ENCODE assay signal across 26 mouse cellular contexts in the genomic region with DNA sequence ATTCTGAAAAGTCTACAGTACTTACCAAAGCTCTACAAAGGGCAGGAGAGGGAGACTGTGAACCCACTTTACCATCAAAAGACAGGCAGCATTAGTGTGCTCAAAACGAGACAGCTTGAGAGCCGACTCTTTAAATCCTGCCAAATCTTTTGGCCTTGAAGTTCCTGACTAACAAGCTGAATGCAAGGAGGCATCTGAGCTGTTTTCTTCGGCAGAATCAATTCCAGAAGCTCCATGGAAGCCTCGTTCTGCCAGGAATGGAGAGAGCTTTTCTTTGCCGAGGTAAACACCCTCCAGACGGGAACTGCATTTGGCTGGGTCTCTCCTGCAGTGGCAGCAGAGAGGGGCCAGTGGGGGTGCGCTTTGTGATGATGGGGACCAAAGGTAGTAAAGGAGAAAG. TPM values are rescaled to one million over a fixed set of nuclear protein-coding genes. Genes with fewer than 3 reads are reported as not detected.
DNase-seq lines count a peak whose midpoint lies in the region; ATAC-seq and TF ChIP-seq lines count a peak whose summit lies in the region.
"Had no signal": no experiment of that assay in that cellular context is flagged by ENCODE, and none has a peak within 500 bp of the region (broad histone marks: within the 10 kb centered on the region; RNA-seq: fewer than 3 reads in every experiment).

No protein-coding gene starts in this region.

- H3K27ac ChIP-seq in left cerebral cortex, adult 2 months = peak overlapping the region; percentile 8; the same call in 1 of the 2 replicates
- H3K27ac ChIP-seq: embryonic facial prominence, embryonic 13.5 days; heart, adult 2 months; heart, embryonic 13.5 days; hindbrain, embryonic 15.5 days; kidney, embryonic 15.5 days; limb, embryonic 12.5 days; liver, embryonic 15.5 days; midbrain, embryonic 15.5 days had no signal

- no peak for DNase-seq in frontal cortex, postnatal 14 days (ENCODE audit: low spot score in 2 of 2)
- DNase-seq in left cerebral cortex, adult 2 months (ENCODE audit: extremely low spot score in 1 of 2, low spot score in 2 of 2) = no peak
- no peak for DNase-seq in left cerebral cortex, postnatal 14 days (ENCODE audit: low spot score in 2 of 2)
- peak; percentile 39 for DNase-seq in brain, embryonic 18.5 days (ENCODE audit: low read depth, low spot score)
- no peak for DNase-seq in adipocyte (ENCODE audit: low spot score)
- DNase-seq: adrenal gland, adult 8-10 months; B cell, adult 2 months; cerebellum, adult 18-20 months; cerebellum, postnatal 10 days; heart, adult 2 months; heart, postnatal 10 days; kidney, adult 18-20 months; kidney, postnatal 25 days; lung, embryonic 14.5 days; lung, postnatal 14 days had no signal

- peak; percentile 38; the same call in 1 of the 2 replicates for ATAC-seq in frontal cortex, adult (ENCODE audit: low TSS enrichment)
- ATAC-seq: midbrain, embryonic 15.5 days had no signal

- intact Hi-C loops in left cerebral cortex, adult 2 months (cut with DNase I) = no loop called here
- intact Hi-C loops in left cerebral cortex, postnatal 14 days (cut with DNase I) = no loop called here

- H3K4me3 ChIP-seq in left cerebral cortex, adult 2 months = no peak overlapping the region
- H3K4me3 ChIP-seq: embryonic facial prominence, embryonic 13.5 days; heart, adult 2 months; heart, embryonic 13.5 days; hindbrain, embryonic 15.5 days; kidney, embryonic 15.5 days; limb, embryonic 12.5 days; liver, embryonic 15.5 days; midbrain, embryonic 15.5 days had no signal

- no peak for TF ChIP-seq CTCF in left cerebral cortex, adult 2 months (IDR thresholded peaks at IDR 0.05)

RNA-seq across cellular contexts. Expression of a gene that starts 22.7 kb away (rescaled TPM):
- total RNA-seq in left cerebral cortex, adult 2 months (2021) = 10 to 100 TPM; 15.6 to 22.7 TPM
- 10 to 100 TPM in 1 of 2 experiments, 1 to 10 TPM in 1; 5.8 to 14.4 TPM for total RNA-seq in left cerebral cortex, postnatal 14 days (2021)
- total RNA-seq: common myeloid progenitor, adult 5-6 weeks; heart, adult 2 months; heart, postnatal 10 days; hematopoietic stem cell, adult 5-6 weeks; liver, adult 2 months had no signal
